Mouse (Mus musculus): Measurements from ENCODE around the gene Ctbp2. TPM values are rescaled to one million over a fixed set of nuclear protein-coding genes. Genes with fewer than 3 reads are reported as not detected.
A peak's percentile ranks its signal among the peaks of the same experiment; 100 is the strongest.

Gene Ctbp2
- polyA plus RNA-seq, 1 experiment from 2014 or later: 42.7 TPM

GRCm38 (mm10) chr7:133037618-133038017, 86.5 kb downstream of the Ctbp2 start:
- Histone ChIP-seq H3K9ac (ENCODE audit: low read depth, low read length) (no peak overlapping the region), H3K4me3 (ENCODE audit: low read depth, low read length) (no peak overlapping the region), H3K27me3 (replicated peaks; ENCODE audit: control insufficient read depth, insufficient read depth, low read length) (no peaks in the 10 kb centered on the region), H3K9me3 (ENCODE audit: control insufficient read depth, low read length) (no peaks in the 10 kb centered on the region), H3K4me1 (replicated peaks; ENCODE audit: control insufficient read depth, insufficient read depth, low read length) (peaks cover 28% of the 10 kb centered on the region), H3K27ac (ENCODE audit: low read depth, low read length) (no peak overlapping the region), H3K36me3 (ENCODE audit: control insufficient read depth, insufficient read depth, low read length) (no peaks in the 10 kb centered on the region), H3K4me2 (no peak overlapping the region)
- DNase-seq (ENCODE audit: low spot score) (no peak), ATAC-seq (replicated peaks; ENCODE audit: low FRiP score) (no peak)
- 56% methylated on average over 4 of the region's 4 CpGs for WGBS

GRCm38 (mm10) chr7:133037217-133037616, 86.9 kb downstream of the Ctbp2 start:
- Histone ChIP-seq H3K9ac (ENCODE audit: low read depth, low read length) (no peak overlapping the region), H3K9me3 (ENCODE audit: control insufficient read depth, low read length) (no peaks in the 10 kb centered on the region), H3K4me2 (no peak overlapping the region), H3K36me3 (ENCODE audit: control insufficient read depth, insufficient read depth, low read length) (no peaks in the 10 kb centered on the region), H3K27me3 (replicated peaks; ENCODE audit: control insufficient read depth, insufficient read depth, low read length) (no peaks in the 10 kb centered on the region), H3K4me1 (replicated peaks; ENCODE audit: control insufficient read depth, insufficient read depth, low read length) (peaks cover 28% of the 10 kb centered on the region), H3K27ac (ENCODE audit: low read depth, low read length) (no peak overlapping the region), H3K4me3 (ENCODE audit: low read depth, low read length) (no peak overlapping the region)
- DNase-seq (ENCODE audit: low spot score) (no peak), ATAC-seq (replicated peaks; ENCODE audit: low FRiP score) (no peak)
- 67% methylated on average over 5 of the region's 5 CpGs for WGBS

- ATAC-seq (replicated peaks; ENCODE audit: low FRiP score) (no peak), DNase-seq (ENCODE audit: low spot score) (no peak)
- H3K36me3 ChIP-seq (ENCODE audit: control insufficient read depth, insufficient read depth, low read length): no peaks in the 10 kb centered on the region
- H3K9me3 ChIP-seq (ENCODE audit: control insufficient read depth, low read length): no peaks in the 10 kb centered on the region
- H3K9ac ChIP-seq (ENCODE audit: low read depth, low read length): no peak overlapping the region
- H3K27me3 ChIP-seq (replicated peaks; ENCODE audit: control insufficient read depth, insufficient read depth, low read length): no peaks in the 10 kb centered on the region
- no peak overlapping the region for H3K4me3 ChIP-seq (ENCODE audit: low read depth, low read length)
- H3K27ac ChIP-seq (ENCODE audit: low read depth, low read length): no peak overlapping the region
- peaks cover 19% of the 10 kb centered on the region for H3K4me1 ChIP-seq (replicated peaks; ENCODE audit: control insufficient read depth, insufficient read depth, low read length)
- no peak overlapping the region for H3K4me2 ChIP-seq
Measured at GRCm38 (mm10) chr7:133035901-133036300, 88.3 kb downstream of the Ctbp2 start.

- Histone ChIP-seq H3K4me1 (replicated peaks; ENCODE audit: control insufficient read depth, insufficient read depth, low read length) (peaks cover 24% of the 10 kb centered on the region), H3K4me3 (ENCODE audit: low read depth, low read length) (no peak overlapping the region), H3K9me3 (ENCODE audit: control insufficient read depth, low read length) (no peaks in the 10 kb centered on the region), H3K27ac (ENCODE audit: low read depth, low read length) (no peak overlapping the region), H3K36me3 (ENCODE audit: control insufficient read depth, insufficient read depth, low read length) (0 out of 2 replicates have a peak, but pooled peaks cover 3% of the 10 kb centered on the region), H3K27me3 (replicated peaks; ENCODE audit: control insufficient read depth, insufficient read depth, low read length) (no peaks in the 10 kb centered on the region), H3K9ac (ENCODE audit: low read depth, low read length) (no peak overlapping the region), H3K4me2 (no peak overlapping the region)
- DNase-seq (ENCODE audit: low spot score): no peak
- peak; percentile 51 for ATAC-seq (replicated peaks; ENCODE audit: low FRiP score)
- WGBS: 66% methylated on average over 9 of the region's 9 CpGs
Measured at GRCm38 (mm10) chr7:133032589-133033203, 91.5 kb downstream of the Ctbp2 start.

- no peaks in the 10 kb centered on the region for H3K9me3 ChIP-seq (ENCODE audit: control insufficient read depth, low read length)
- DNase-seq (ENCODE audit: low spot score) (no peak), ATAC-seq (replicated peaks; ENCODE audit: low FRiP score) (no peak)
- 0 out of 2 replicates have a peak, but pooled peaks cover 3% of the 10 kb centered on the region for H3K36me3 ChIP-seq (ENCODE audit: control insufficient read depth, insufficient read depth, low read length)
- no peak overlapping the region for H3K4me2 ChIP-seq
- H3K27me3 ChIP-seq (replicated peaks; ENCODE audit: control insufficient read depth, insufficient read depth, low read length): no peaks in the 10 kb centered on the region
- H3K9ac ChIP-seq (ENCODE audit: low read depth, low read length): no peak overlapping the region
- H3K27ac ChIP-seq (ENCODE audit: low read depth, low read length): no peak overlapping the region
- peaks cover 35% of the 10 kb centered on the region for H3K4me1 ChIP-seq (replicated peaks; ENCODE audit: control insufficient read depth, insufficient read depth, low read length)
- H3K4me3 ChIP-seq (ENCODE audit: low read depth, low read length): no peak overlapping the region
- 58% methylated on average over 8 of the region's 8 CpGs for WGBS
Measured at GRCm38 (mm10) chr7:133029496-133030047, 94.6 kb downstream of the Ctbp2 start.

GRCm38 (mm10) chr7:133029004-133029403, 95.2 kb downstream of the Ctbp2 start:
- Histone ChIP-seq H3K27ac (ENCODE audit: low read depth, low read length) (no peak overlapping the region), H3K4me3 (ENCODE audit: low read depth, low read length) (no peak overlapping the region), H3K27me3 (replicated peaks; ENCODE audit: control insufficient read depth, insufficient read depth, low read length) (no peaks in the 10 kb centered on the region), H3K36me3 (ENCODE audit: control insufficient read depth, insufficient read depth, low read length) (0 out of 2 replicates have a peak, but pooled peaks cover 3% of the 10 kb centered on the region), H3K4me1 (replicated peaks; ENCODE audit: control insufficient read depth, insufficient read depth, low read length) (peaks cover 36% of the 10 kb centered on the region), H3K4me2 (no peak overlapping the region), H3K9me3 (ENCODE audit: control insufficient read depth, low read length) (no peaks in the 10 kb centered on the region), H3K9ac (ENCODE audit: low read depth, low read length) (no peak overlapping the region)
- ATAC-seq (replicated peaks; ENCODE audit: low FRiP score) (no peak), DNase-seq (ENCODE audit: low spot score) (no peak)
- 69% methylated on average over 8 of the region's 8 CpGs for WGBS

- H3K4me2 ChIP-seq: no peak overlapping the region
- H3K27ac ChIP-seq (ENCODE audit: low read depth, low read length): no peak overlapping the region
- ATAC-seq (replicated peaks; ENCODE audit: low FRiP score) (no peak), DNase-seq (ENCODE audit: low spot score) (no peak)
- no peaks in the 10 kb centered on the region for H3K27me3 ChIP-seq (replicated peaks; ENCODE audit: control insufficient read depth, insufficient read depth, low read length)
- 85% methylated on average over 4 of the region's 4 CpGs for WGBS
- no peak overlapping the region for H3K4me3 ChIP-seq (ENCODE audit: low read depth, low read length)
- H3K9ac ChIP-seq (ENCODE audit: low read depth, low read length): no peak overlapping the region
- H3K9me3 ChIP-seq (ENCODE audit: control insufficient read depth, low read length): no peaks in the 10 kb centered on the region
- 0 out of 2 replicates have a peak, but pooled peaks cover 3% of the 10 kb centered on the region for H3K36me3 ChIP-seq (ENCODE audit: control insufficient read depth, insufficient read depth, low read length)
- H3K4me1 ChIP-seq (replicated peaks; ENCODE audit: control insufficient read depth, insufficient read depth, low read length): peaks cover 31% of the 10 kb centered on the region
Measured at GRCm38 (mm10) chr7:133027930-133028329, 96.2 kb downstream of the Ctbp2 start.

- H3K4me3 ChIP-seq (ENCODE audit: low read depth, low read length): no peak overlapping the region
- no peak for ATAC-seq (replicated peaks; ENCODE audit: low FRiP score)
- no peak overlapping the region for H3K4me2 ChIP-seq
- H3K27ac ChIP-seq (ENCODE audit: low read depth, low read length): no peak overlapping the region
- no peak overlapping the region for H3K9ac ChIP-seq (ENCODE audit: low read depth, low read length)
- no peaks in the 10 kb centered on the region for H3K36me3 ChIP-seq (ENCODE audit: control insufficient read depth, insufficient read depth, low read length)
- no peaks in the 10 kb centered on the region for H3K9me3 ChIP-seq (ENCODE audit: control insufficient read depth, low read length)
- H3K27me3 ChIP-seq (replicated peaks; ENCODE audit: control insufficient read depth, insufficient read depth, low read length): no peaks in the 10 kb centered on the region
- no peak for DNase-seq (ENCODE audit: low spot score)
- WGBS: 74% methylated on average over 1 of the region's 1 CpGs
- peaks cover 26% of the 10 kb centered on the region for H3K4me1 ChIP-seq (replicated peaks; ENCODE audit: control insufficient read depth, insufficient read depth, low read length)
Measured at GRCm38 (mm10) chr7:133024694-133025093, 99.5 kb downstream of the Ctbp2 start.

GRCm38 (mm10) chr7:133019481-133020020, 104.6 kb downstream of the Ctbp2 start:
- whole genome bisulfite sequencing: 69% methylated on average over 6 of the region's 6 CpGs

More at GRCm38 (mm10) chr7:133019481-133020020, 104.6 kb downstream of the Ctbp2 start:
- Histone ChIP-seq H3K27ac (ENCODE audit: low read depth, low read length) (no peak overlapping the region), H3K36me3 (ENCODE audit: control insufficient read depth, insufficient read depth, low read length) (no peaks in the 10 kb centered on the region; the same call in 1 of the 2 replicates), H3K27me3 (replicated peaks; ENCODE audit: control insufficient read depth, insufficient read depth, low read length) (no peaks in the 10 kb centered on the region), H3K9me3 (ENCODE audit: control insufficient read depth, low read length) (no peaks in the 10 kb centered on the region), H3K9ac (ENCODE audit: low read depth, low read length) (no peak overlapping the region), H3K4me3 (ENCODE audit: low read depth, low read length) (no peak overlapping the region), H3K4me2 (no peak overlapping the region), H3K4me1 (replicated peaks; ENCODE audit: control insufficient read depth, insufficient read depth, low read length) (no peaks in the 10 kb centered on the region; the same call in 1 of the 2 replicates)
- ATAC-seq (replicated peaks; ENCODE audit: low FRiP score) (no peak), DNase-seq (ENCODE audit: low spot score) (no peak)

All from liver, embryonic 11.5 days (tissue).